In genomic region chr6:113037946-113038734, GRCm38 (mm10) we compare ENCODE assay signal across 7 mouse cellular contexts. TPM values are rescaled to one million over a fixed set of nuclear protein-coding genes. Genes with fewer than 3 reads are reported as not detected.
DNase-seq lines count a peak whose midpoint lies in the region; ATAC-seq lines count a peak whose summit lies in the region.

No protein-coding gene starts in this region.

- H3K4me1 ChIP-seq in intestine, embryonic 15.5 days (replicated peaks), result peaks cover 6% of the 10 kb centered on the region; the same call in 1 of the 2 replicates
- H3K4me1 ChIP-seq in midbrain, embryonic 10.5 days, result peaks cover 20% of the 10 kb centered on the region

- no peaks in the 10 kb centered on the region for H3K9me3 ChIP-seq in intestine, embryonic 15.5 days
- no peaks in the 10 kb centered on the region for H3K9me3 ChIP-seq in midbrain, embryonic 10.5 days (replicated peaks)

- no peaks in the 10 kb centered on the region for H3K27me3 ChIP-seq in intestine, embryonic 15.5 days (replicated peaks)
- H3K27me3 ChIP-seq in midbrain, embryonic 10.5 days (ENCODE audit: low read depth, poor library complexity, severe bottlenecking), result no peaks in the 10 kb centered on the region

- H3K9ac ChIP-seq in intestine, embryonic 15.5 days, result peak overlapping the region; percentile 34

- intact Hi-C loops in left cerebral cortex, postnatal 36 days (cut with DNase I), result no loop called here

- peak overlapping the region; percentile 57 for H3K4me2 ChIP-seq in intestine, embryonic 15.5 days (replicated peaks)

- WGBS in intestine, embryonic 15.5 days, result 7% methylated on average over 19 of the region's 19 CpGs
- WGBS in midbrain, embryonic 10.5 days, result 12% methylated on average over 19 of the region's 19 CpGs

- peak overlapping the region; percentile 87 for H3K27ac ChIP-seq in intestine, embryonic 15.5 days
- peak overlapping the region; percentile 84 for H3K27ac ChIP-seq in midbrain, embryonic 10.5 days (replicated peaks)

- peak; percentile 93 for ATAC-seq in intestine, embryonic 15.5 days

- peak; percentile 76 for DNase-seq in adrenal gland, postnatal 10 days
- DNase-seq in embryo, embryonic 11.5 days (ENCODE audit: low read depth, low spot score), result peak; percentile 47
- peak; percentile 22 to 51 for DNase-seq in gastrocnemius, postnatal 4 days (ENCODE audit: low spot score in 2 of 2)
- peak; percentile 55 to 62 for DNase-seq in left cerebral cortex, postnatal 36 days (ENCODE audit: low spot score in 2 of 2)
- peak; percentile 68 for DNase-seq in midbrain, embryonic 10.5 days (ENCODE audit: low spot score)
- peak; percentile 31 for DNase-seq in skeletal muscle tissue, adult 2 months (ENCODE audit: low read depth, low spot score)

- H3K36me3 ChIP-seq in intestine, embryonic 15.5 days, result no peaks in the 10 kb centered on the region
- H3K36me3 ChIP-seq in midbrain, embryonic 10.5 days, result no peaks in the 10 kb centered on the region

- H3K4me3 ChIP-seq in intestine, embryonic 15.5 days (replicated peaks), result peak overlapping the region; percentile 18
- H3K4me3 ChIP-seq in midbrain, embryonic 10.5 days, result peak overlapping the region; percentile 38; the same call in 1 of the 2 replicates

RNA-seq across cellular contexts. Expression of gene Thumpd3, which starts 7.9 kb away (rescaled TPM):
- total RNA-seq in adrenal gland, postnatal 10 days (2021), result 10 to 100 TPM; 30.9 to 35.1 TPM
- 10 to 100 TPM; 20.7 to 22.1 TPM for total RNA-seq in gastrocnemius, postnatal 4 days (2021)
- polyA plus RNA-seq in intestine, embryonic 15.5 days (2015; fragmentation: Nextera tagmentation; extraction: Ambion mirVana), result 58.1 and 62.9 TPM in 2 replicates
- total RNA-seq in left cerebral cortex, postnatal 36 days (2021), result 10 to 100 TPM; 22.6 to 30.6 TPM
- polyA plus RNA-seq in midbrain, embryonic 10.5 days (2016; fragmentation: Nextera tagmentation; extraction: Ambion mirVana), result 73.2 and 74.9 TPM in 2 replicates

RNA-seq across cellular contexts. Expression of gene Setd5, which starts 39.0 kb away (rescaled TPM):
- total RNA-seq in adrenal gland, postnatal 10 days (2021), result 100 to 1,000 TPM in 1 of 2 experiments, 10 to 100 TPM in 1; 84.7 to 117 TPM
- 100 to 1,000 TPM; 106 to 109 TPM for total RNA-seq in gastrocnemius, postnatal 4 days (2021)
- polyA plus RNA-seq in intestine, embryonic 15.5 days (2015; fragmentation: Nextera tagmentation; extraction: Ambion mirVana), result 67.2 and 70.0 TPM in 2 replicates
- 100 to 1,000 TPM in 1 of 2 experiments, 10 to 100 TPM in 1; 99.2 to 130 TPM for total RNA-seq in left cerebral cortex, postnatal 36 days (2021)
- polyA plus RNA-seq in midbrain, embryonic 10.5 days (2016; fragmentation: Nextera tagmentation; extraction: Ambion mirVana), result 74.3 and 79.0 TPM in 2 replicates

Comparison
In these comparisons a context has a peak if more than half of its experiments do, and no peak if none do; other contexts are left out.
1. Peak in every context shown above with its lines: DNase-seq, ATAC-seq, H3K4me3 ChIP-seq and H3K27ac ChIP-seq.